Mouse (Mus musculus) hindbrain, postnatal 0 days (tissue): ENCODE data around the gene Fitm2. TPM values are rescaled to one million over a fixed set of nuclear protein-coding genes. Genes with fewer than 3 reads are reported as not detected.
A peak's percentile ranks its signal among the peaks of the same experiment; 100 is the strongest.

Source experiments
- ATAC-seq: fragments of 200-750 bp; cut with Nextera tagmentation; 2 replicates; pipeline ENCODE4 v1.8.0; 2017; ENCODE audit warnings: mild to moderate bottlenecking, moderate TSS enrichment, moderate library complexity
- DNase-seq: peaks from one replicate; pipeline ENCODE4 v3.0.0-alpha.2; 2015; ENCODE audit warnings: low spot score
- H3K27ac ChIP-seq: fragments of 300-500 bp; sonication (generic); 2 replicates; pipeline ENCODE4 v1.5.1; 2014; ENCODE audit warnings: mild to moderate bottlenecking
- H3K27me3 ChIP-seq: fragments of 300-500 bp; sonication (generic); 2 replicates; pipeline ENCODE4 v1.6.1; 2014; ENCODE audit warnings: low read length, mixed read lengths; ENCODE audit not compliant: insufficient read depth
- H3K36me3 ChIP-seq: fragments of 300-500 bp; sonication (generic); 2 replicates; pipeline ENCODE4 v1.6.1; 2014; ENCODE audit warnings: low read length, mixed read lengths; ENCODE audit not compliant: insufficient read depth
- H3K4me1 ChIP-seq: fragments of 300-500 bp; sonication (generic); 2 replicates; pipeline ENCODE4 v1.6.1; 2014; ENCODE audit warnings: antibody characterized with exemption, low read length, mixed read lengths; ENCODE audit not compliant: insufficient read depth
- H3K4me2 ChIP-seq: fragments of 300-500 bp; sonication (generic); 2 replicates; pipeline ENCODE4 v1.6.1; 2014; ENCODE audit warnings: low read depth, mild to moderate bottlenecking, low read length, moderate library complexity, mixed read lengths
- H3K4me3 ChIP-seq: fragments of 300-500 bp; sonication (generic); 2 replicates; pipeline ENCODE4 v1.5.1; 2014; ENCODE audit warnings: low read length
- H3K9ac ChIP-seq: fragments of 300-500 bp; sonication (generic); replicated peaks from 2 replicates; pipeline ENCODE4 v1.6.1; 2014; ENCODE audit warnings: mild to moderate bottlenecking, low read length, moderate library complexity, mixed read lengths
- H3K9me3 ChIP-seq: fragments of 300-500 bp; sonication (generic); 2 replicates; pipeline ENCODE4 v1.6.1; 2016; ENCODE audit warnings: low read length, mixed read lengths
- CTCF ChIP-seq: IDR thresholded peaks from 2 replicates; pipeline ENCODE4 v1.5.1; 2016; ENCODE audit warnings: antibody characterized with exemption, control low read depth, low read depth
- WGBS: fragments of 180-500 bp; shearing (Covaris S2); extraction: QIAGEN DNeasy Blood & Tissue Kit; methylation state at CpG from one replicate; pipeline ENCODE4 v1.1.7; 2014; 5-methylcytosine and 5-hydroxymethylcytosine counted together
- polyA plus RNA-seq: library from polyadenylated mRNA; unstranded; fragments of >200 nt; fragmentation: Nextera tagmentation; extraction: Ambion mirVana; gene quantifications from 2 replicates; pipeline ENCODE4 v1.2.1, GENCODE M21; 2015
- total RNA-seq: library from RNA; depleted of rRNA; stranded (reverse); fragments of >200 nt; gene quantifications from 2 replicates; pipeline ENCODE4 v1.2.3, GENCODE M21; 2014

The Fitm2 gene
- total and polyA plus RNA-seq, 2 experiments from 2014 or later, result 15.1 to 26.5 TPM

DNA sequence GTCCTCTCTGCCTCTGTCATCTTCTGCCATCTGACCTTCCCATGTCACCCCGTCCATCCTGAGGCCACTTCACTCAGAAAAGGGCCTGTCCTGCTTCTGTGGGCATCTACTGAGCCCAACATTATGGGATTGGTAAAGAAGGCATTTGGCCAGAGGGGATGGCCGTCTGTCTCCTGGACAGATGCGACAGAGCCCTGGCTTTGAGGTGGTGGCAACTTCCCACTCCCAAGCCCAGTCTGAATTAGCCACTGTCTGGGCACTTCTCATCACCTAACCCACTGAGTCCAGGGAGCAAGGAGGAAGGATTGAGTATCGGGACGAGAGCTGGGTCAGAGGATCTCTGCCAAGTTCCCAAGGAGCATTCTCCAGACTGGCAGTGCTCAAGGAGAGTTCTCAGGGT lies 19.6 kb upstream of the Fitm2 start, which contains the start of gene R3hdml:
TSS of gene R3hdml (plus strand) at position 301 of the 400 bp plus-strand sequence.
- no peak for TF ChIP-seq CTCF
- 64% methylated on average over 5 of the region's 5 CpGs for WGBS
- DNase-seq, result no peak
- Histone ChIP-seq H3K36me3 (no peaks in the 10 kb centered on the region), H3K27me3 (no peaks in the 10 kb centered on the region), H3K27ac (no peak within 1 kb of the TSS), H3K4me3 (no peak within 1 kb of the TSS), H3K9me3 (no peaks in the 10 kb centered on the region), H3K4me2 (no peak within 1 kb of the TSS), H3K9ac (no peak within 1 kb of the TSS), H3K4me1 (0 out of 2 replicates have a peak, but pooled peaks cover 3% of the 10 kb centered on the region)
- ATAC-seq, result no peak

DNA sequence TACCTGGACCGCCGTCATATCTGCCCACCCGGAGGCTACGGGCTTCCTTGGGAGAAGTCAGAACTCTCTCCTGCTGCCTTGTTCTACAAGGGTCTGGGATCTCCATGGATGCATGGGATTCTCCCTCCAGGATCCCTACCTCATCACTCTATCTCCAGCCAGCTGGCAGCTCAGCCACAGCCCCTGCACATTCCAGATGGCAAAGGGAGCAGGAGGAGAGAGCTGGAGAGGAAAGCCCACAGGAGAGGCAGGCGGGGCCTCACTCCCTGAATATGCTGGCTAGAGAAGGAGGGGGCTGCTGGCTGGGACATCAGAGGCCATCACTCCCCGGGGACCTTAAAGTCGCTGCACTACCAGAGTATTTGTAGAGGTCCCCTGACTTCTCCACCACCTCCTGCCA lies 18.9 kb upstream of the Fitm2 start:
- H3K4me3 ChIP-seq, result no peak overlapping the region
- DNase-seq (peak; percentile 57), ATAC-seq (peak; percentile 64)
- no peak for TF ChIP-seq CTCF
- no peak overlapping the region for H3K9ac ChIP-seq
- no peak overlapping the region for H3K4me2 ChIP-seq
- 45% methylated on average over 7 of the region's 7 CpGs for WGBS
- 0 out of 2 replicates have a peak, but pooled peaks cover 3% of the 10 kb centered on the region for H3K4me1 ChIP-seq
- no peak overlapping the region for H3K27ac ChIP-seq
- H3K36me3 ChIP-seq, result no peaks in the 10 kb centered on the region
- H3K27me3 ChIP-seq, result no peaks in the 10 kb centered on the region
- H3K9me3 ChIP-seq, result no peaks in the 10 kb centered on the region

DNA sequence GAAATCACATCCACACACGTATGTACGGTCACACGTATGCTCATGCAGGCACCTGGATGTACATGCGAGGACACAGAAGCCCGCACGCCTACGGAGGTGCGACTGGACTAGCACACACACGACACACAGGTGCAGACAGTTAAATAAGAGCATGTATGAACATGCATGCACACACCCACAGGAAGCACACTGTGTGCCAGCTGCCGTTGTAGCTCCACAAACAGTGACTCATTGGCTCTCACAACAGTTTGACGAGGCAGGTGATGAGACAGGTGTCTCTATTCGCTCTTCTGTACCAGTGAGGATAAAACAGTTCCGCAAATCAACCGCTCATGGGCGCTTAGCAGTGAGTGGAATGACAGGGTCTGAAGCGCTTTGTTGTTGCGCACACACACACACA lies 18.2 kb upstream of the Fitm2 start:
- Histone ChIP-seq H3K4me2 (no peak overlapping the region), H3K9me3 (no peaks in the 10 kb centered on the region), H3K4me1 (0 out of 2 replicates have a peak, but pooled peaks cover 3% of the 10 kb centered on the region), H3K9ac (no peak overlapping the region), H3K27me3 (no peaks in the 10 kb centered on the region), H3K4me3 (no peak overlapping the region), H3K36me3 (no peaks in the 10 kb centered on the region), H3K27ac (no peak overlapping the region)
- TF ChIP-seq CTCF, result no peak
- 91% methylated on average over 17 of the region's 17 CpGs for WGBS
- ATAC-seq (no peak), DNase-seq (no peak)

DNA sequence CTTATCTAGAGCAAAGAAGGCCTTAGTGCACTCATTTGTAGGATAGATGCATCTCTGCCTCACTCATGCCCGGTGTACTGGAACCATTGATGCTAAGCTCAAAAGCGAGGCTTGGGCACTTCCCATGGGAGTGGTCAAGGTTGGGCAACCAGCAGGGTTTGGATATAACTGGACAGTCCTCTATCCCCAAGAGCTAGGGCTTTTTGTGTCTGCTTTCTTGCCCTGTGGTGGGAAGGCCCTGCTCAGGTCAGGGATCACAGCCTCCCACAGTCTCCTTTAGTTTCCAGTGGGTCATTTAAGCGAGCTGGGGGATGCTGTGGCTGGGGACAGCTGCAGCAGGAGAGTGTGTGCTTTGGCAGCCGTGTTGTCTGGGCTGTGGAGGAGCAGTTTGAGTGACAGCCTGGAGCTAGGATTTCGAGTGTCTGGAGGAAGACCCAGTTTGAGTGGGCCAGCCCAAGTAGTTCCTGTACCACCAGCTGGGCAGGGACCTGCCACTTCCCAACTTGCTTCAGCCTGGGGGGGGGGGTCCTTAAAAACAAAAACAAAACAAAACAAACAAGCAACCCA lies 17.4 kb upstream of the Fitm2 start:
- Histone ChIP-seq H3K9ac (no peak overlapping the region), H3K27ac (no peak overlapping the region), H3K27me3 (no peaks in the 10 kb centered on the region), H3K4me2 (no peak overlapping the region), H3K4me1 (0 out of 2 replicates have a peak, but pooled peaks cover 3% of the 10 kb centered on the region), H3K36me3 (no peaks in the 10 kb centered on the region), H3K9me3 (no peaks in the 10 kb centered on the region), H3K4me3 (no peak overlapping the region)
- TF ChIP-seq CTCF, result no peak
- WGBS, result 42% methylated on average over 5 of the region's 5 CpGs
- no peak for ATAC-seq
- DNase-seq, result no peak

DNA sequence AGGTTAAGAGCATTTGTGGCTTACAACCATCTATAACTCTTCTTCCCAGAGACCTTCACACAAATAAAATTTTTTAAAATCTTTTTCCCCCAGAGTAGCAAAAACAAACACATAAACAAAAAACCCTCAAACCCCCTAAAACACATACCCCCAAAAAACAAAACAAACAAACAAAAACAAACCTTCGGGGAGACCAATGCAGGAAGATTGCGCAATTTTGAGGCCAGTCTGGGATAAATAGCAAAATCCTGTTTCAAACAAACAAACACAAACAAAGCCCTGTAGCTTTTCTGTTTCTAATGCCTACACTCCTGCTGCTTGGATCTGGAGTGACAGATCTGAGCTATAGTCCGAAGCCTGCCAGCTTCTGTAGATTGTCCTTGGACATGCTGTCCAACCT lies 14.9 kb upstream of the Fitm2 start:
- no peak for ATAC-seq
- 83% methylated on average over 3 of the region's 3 CpGs for WGBS
- no peaks in the 10 kb centered on the region for H3K27me3 ChIP-seq
- no peaks in the 10 kb centered on the region for H3K9me3 ChIP-seq
- TF ChIP-seq CTCF, result no peak
- 0 out of 2 replicates have a peak, but pooled peaks cover 3% of the 10 kb centered on the region for H3K4me1 ChIP-seq
- no peak for DNase-seq
- H3K36me3 ChIP-seq, result no peaks in the 10 kb centered on the region
- no peak overlapping the region for H3K27ac ChIP-seq
- no peak overlapping the region for H3K9ac ChIP-seq
- H3K4me3 ChIP-seq, result no peak overlapping the region
- H3K4me2 ChIP-seq, result no peak overlapping the region

DNA sequence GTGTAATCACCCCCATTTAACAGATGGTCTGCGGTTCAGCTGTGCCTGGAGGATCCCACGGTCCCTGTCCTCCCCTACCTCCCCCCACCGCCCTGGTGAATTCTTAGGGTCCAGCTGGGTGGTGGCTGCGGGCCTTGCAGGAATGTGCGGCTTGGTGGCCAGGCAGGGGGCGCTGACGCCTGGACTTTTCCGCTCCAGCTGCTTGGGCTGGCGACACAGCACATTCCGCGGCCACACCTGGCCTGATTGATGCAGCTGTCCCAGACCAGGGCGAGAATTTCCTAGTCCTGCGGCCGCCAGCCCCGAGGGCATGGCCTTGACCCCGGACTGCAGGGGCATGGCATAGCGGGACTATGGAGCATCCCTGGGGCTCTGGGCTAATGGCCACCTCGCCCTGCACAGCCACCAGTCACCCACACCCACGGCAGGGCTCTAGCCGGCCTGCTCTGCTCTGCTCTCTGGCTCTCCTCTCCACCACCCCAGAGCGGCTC lies 9.2 kb upstream of the Fitm2 start:
- WGBS, result 2% methylated on average over 21 of the region's 21 CpGs
- H3K27me3 ChIP-seq, result no peaks in the 10 kb centered on the region
- ATAC-seq (peak; percentile 64; the same call in 1 of the 2 replicates), DNase-seq (peak; percentile 38)
- no peaks in the 10 kb centered on the region for H3K36me3 ChIP-seq
- peak overlapping the region; percentile 50 for H3K4me2 ChIP-seq
- H3K4me1 ChIP-seq, result no peaks in the 10 kb centered on the region
- TF ChIP-seq CTCF, result peak; percentile 53; the same call in 1 of the 2 replicates
- peak overlapping the region; percentile 13; the same call in 1 of the 2 replicates for H3K4me3 ChIP-seq
- no peaks in the 10 kb centered on the region for H3K9me3 ChIP-seq
- H3K27ac ChIP-seq, result no peak overlapping the region
- H3K9ac ChIP-seq, result no peak overlapping the region

DNA sequence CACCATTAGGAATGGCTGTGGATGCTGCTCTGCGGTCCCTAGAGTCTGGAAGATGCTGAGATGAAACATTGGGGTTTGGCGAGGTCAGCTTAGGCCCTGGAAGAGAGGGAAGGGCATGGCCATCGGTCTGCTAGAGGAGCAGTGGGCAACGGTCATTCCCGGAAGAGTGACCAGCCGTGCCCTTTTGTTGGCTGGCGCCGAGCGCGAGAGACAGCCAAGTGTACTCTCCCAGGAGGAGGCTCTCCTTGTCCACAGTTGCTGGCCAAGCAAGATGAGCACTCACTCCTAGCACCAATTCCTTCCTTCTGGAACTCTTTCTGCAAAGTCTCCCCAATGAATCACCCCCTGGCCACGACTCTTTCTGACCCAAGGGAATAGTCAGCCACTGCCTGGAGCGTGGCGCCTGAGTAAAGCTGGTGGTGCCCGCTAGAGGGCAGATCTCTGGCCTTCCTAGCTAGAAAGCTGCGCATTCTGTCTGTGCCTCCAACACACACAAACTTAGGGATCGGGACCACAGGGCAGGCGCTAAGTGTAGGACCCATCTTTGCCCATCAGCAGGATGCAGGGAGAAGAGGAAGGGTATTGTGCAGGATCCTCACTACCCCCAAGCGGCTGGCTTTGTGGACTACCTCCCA lies 7.9 kb upstream of the Fitm2 start:
- no peak for ATAC-seq
- peak; percentile 48 for TF ChIP-seq CTCF
- DNase-seq, result no peak
- Histone ChIP-seq H3K27ac (no peak overlapping the region), H3K4me3 (no peak overlapping the region), H3K27me3 (no peaks in the 10 kb centered on the region), H3K9ac (no peak overlapping the region), H3K4me1 (no peaks in the 10 kb centered on the region), H3K4me2 (no peak overlapping the region), H3K36me3 (no peaks in the 10 kb centered on the region), H3K9me3 (no peaks in the 10 kb centered on the region)
- WGBS, result 51% methylated on average over 18 of the region's 18 CpGs
